Mouse (Mus musculus) v-Abl transformed pro-B cells (cell line): ENCODE measurements around the gene Omp.
"Not testable (repeated sequence)": the region's sequence is repeated elsewhere in the genome, so short reads cannot be mapped to it uniquely, and the experiment has no call there.

Experiments
- in situ Hi-C, 2 experiments: fragments of 400-800 bp; cut with MboI; formaldehyde crosslinking; loops; one replicate each; pipeline ENCODE4 v1.15.1; 2025; ENCODE audit not compliant: unreplicated experiment in 2 of 2

Omp gene

GRCm38 (mm10) chr7:98145402-98145801, at the start of gene Omp:
Gene Omp, minus strand, starts transcription at chr7:98145502.
- in situ Hi-C loops = no loop called here

DNA sequence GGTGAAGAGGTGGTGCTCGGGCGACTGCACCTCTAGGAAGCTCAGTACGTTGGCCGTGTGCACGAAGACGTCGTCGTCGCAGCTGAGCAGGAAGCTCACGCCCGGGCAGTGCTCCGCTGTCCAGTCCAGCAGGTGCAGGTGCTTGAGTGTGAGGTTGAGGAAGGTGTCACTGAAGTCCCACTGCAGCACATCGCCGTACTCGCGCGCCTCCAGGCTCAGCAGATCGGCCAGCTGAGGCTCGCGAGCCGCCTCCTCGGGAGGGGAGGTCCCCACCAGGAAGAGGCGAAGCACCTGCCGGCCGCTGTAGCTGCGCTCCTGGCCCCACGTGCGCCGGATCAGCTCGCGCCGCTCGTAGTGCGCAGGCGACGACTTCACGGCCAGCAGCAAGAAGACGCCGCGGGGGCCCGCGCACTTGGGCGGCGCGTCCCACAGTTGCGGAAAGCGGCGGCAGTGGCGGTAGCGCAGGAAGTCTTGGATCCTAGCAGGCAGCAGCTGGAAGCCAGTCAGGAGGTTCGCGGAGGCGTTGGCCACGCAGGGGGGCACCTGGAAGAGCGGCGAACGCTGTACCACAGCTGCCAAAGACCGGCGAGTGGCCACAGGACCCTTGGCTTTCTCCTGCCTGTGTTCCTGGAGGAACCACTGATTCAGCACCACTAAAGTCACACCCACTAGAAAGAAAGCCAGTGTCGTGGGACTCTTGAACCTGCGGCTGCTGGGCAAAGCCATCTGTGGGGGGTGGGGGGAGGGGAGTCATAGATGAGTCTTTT, 48.9 kb upstream of the Omp start:
- in situ Hi-C loops = loop anchor here (5.0 to 10.0 kb wide), 4 partner anchors 42 to 449 kb away; no protein-coding TSS in a partner anchor

DNA sequence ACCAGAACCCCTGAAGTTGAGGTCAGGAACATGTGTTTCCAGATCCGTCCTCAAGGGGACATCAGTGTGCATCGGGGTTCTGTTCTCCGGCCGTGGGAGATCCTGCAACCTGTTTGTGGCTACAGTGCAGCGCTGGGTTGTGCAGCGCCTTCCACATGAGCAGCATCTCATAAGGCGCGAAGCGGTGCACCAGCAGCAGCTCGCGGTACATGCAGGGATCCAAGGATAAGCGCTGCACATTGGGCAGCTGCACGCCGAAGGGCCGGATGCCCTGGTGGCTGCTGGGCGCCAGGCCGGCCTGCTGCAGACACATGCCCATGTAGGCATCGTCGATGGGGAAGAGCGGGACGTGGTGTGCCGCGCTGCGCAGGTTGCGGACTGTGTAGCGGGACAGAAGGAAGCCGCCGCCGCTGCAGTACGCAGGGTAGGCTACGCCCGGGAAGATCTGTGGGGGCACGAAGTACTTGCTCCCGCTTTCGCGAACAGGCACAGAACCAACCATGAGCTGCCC, 48.3 kb upstream of the Omp start:
- in situ Hi-C loops = loop anchor here (5.0 to 10.0 kb wide), 4 partner anchors 41 to 449 kb away; no protein-coding TSS in a partner anchor

DNA sequence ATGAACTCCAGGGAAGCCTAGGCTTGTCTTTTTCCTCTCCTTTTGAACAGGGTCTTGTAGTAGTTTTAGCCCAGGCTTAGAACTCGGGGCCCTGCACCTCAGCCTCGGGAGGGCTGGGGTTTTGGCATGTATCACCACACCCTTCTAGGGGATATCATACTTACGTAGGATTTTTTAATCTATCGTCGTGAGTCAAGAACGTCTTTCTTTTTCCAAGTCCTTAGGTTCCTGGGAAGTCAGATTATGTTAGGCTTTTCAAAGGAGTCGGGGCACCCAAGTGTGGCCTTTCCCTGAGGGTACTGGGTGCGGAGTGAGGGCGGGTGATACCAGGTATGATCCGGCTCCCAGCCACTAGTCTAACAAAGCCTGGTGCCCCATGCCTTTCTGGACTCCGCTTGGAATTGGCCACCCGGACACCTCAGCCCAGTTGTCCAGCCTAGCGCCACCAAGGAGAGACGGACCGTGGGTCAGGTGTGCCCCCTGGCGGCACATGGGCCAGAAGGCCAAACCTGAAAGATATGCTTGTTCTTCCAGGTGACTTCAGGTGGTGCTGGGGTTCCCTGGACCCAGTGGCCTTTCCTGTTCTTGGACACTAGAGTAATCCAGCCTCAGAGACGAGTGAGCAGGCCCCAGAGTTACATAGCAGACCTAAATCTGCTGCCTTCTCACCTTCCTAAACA, 46.4 kb upstream of the Omp start:
- in situ Hi-C loops = loop anchor here (5.0 to 10.0 kb wide), 4 partner anchors 39 to 447 kb away; no protein-coding TSS in a partner anchor

DNA sequence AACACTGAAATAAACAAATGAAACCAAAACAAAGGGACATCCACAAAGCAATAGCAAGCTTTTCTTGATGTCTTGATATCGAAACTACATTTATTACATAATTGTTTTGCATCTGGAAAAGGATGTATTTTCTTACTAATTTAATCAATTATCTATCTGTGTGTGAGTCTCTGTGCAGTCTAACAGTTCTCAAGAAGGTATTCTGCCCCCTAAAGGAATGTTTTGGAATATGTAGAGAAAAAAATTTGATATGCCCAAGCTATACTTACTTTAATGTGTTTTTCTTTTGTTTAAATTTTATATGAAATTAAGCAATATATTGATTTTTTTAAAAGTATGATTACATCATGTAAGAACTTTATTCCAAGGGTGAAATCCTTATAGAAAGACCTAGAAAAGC, 45.3 kb upstream of the Omp start:
- in situ Hi-C loops = loop anchor here (5.0 to 10.0 kb wide), 4 partner anchors 38 to 446 kb away; no protein-coding TSS in a partner anchor

- in situ Hi-C loops = loop anchor here (5.0 to 10.0 kb wide), 4 partner anchors 37 to 445 kb away; no protein-coding TSS in a partner anchor
These were observed 44.4 kb upstream of the Omp start for GRCm38 (mm10) chr7:98189745-98190144.

DNA sequence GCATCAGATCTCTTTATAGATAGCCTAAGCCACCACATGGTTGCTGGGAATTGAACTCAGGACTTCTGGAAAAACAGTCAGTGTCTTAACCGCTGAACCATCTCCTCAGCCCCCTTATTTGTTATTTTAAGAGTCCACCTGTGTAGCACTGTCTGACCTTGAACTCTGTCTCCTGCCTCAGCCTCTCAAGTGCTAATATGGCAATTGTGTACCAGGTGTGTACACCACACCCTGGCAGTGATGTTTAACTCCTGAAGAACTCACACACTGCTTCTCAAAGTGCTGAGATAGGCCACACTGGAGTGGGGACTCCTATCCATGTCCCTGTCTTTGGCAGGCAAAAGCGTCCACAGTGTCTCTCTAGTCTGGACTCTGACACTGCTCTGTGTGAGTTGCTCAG, 43.4 kb upstream of the Omp start:
- in situ Hi-C loops = no loop called here

DNA sequence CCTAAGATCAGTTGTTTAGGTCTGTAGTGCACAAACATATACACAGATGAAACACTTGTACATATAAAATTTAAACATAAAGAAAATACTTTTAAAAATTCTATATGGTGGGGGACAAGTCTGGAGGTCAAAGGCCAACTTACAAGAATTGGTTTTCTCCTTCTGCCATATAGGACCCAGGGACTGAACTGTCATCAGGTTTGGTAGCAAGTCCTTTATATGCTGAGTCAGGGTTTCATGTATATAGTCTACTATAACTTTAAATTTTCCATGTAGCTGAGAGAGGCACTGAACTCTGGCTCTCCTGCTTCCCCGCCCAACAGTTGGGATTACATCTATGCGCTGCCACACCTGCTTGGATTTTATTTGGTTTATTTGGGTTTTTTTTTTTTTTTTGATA, 42.9 kb upstream of the Omp start:
- in situ Hi-C loops = no loop called here

DNA sequence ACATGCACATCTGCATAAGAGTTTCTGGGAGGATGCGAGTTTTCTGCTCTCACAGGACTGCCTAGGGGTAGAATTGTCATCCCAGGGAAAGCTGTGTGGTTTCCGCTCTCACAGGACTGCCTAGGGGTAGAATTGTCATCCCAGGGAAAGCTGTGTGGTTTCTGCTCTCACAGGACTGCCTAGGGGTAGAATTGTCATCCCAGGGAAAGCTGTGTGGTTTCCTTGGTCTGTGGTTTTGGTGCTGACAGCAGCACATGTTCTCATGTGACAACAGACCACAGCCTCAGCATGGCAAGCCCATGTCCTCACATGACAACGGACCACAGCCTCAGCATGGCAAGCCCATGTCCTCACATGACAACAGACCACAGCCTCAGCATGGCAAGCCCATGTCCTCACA, 42.0 kb upstream of the Omp start:
- in situ Hi-C loops = not testable (repeated sequence)

- in situ Hi-C loops = no loop called here
These were observed 41.3 kb upstream of the Omp start for GRCm38 (mm10) chr7:98186637-98187036.

DNA sequence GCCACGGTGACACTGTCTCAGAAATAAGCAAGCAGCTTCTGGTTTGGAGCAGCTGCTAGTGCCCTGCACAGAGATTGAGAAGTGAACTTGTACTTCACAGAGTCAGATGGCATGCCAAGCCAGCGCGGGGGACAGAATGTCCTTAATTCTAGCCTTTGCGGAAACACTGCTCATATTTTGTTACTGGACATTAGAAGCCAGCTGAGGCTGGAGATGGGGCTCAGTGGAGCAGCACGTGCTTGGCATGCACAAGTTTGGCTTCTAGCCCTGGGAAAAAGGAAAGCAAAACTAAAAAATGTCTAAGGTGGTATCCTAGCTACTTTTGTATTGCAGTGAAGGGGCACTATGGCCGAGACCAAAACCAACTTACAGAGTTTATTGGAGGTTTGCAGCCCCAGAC, 40.0 kb upstream of the Omp start:
- in situ Hi-C loops = no loop called here

GRCm38 (mm10) chr7:98178560-98179231, 33.4 kb upstream of the Omp start:
- in situ Hi-C loops = no loop called here

- in situ Hi-C loops = no loop called here
These were observed 32.7 kb upstream of the Omp start, which contains the start of gene Capn5 for GRCm38 (mm10) chr7:98177929-98178559. Gene Capn5, minus strand, starts transcription at chr7:98178274.

DNA sequence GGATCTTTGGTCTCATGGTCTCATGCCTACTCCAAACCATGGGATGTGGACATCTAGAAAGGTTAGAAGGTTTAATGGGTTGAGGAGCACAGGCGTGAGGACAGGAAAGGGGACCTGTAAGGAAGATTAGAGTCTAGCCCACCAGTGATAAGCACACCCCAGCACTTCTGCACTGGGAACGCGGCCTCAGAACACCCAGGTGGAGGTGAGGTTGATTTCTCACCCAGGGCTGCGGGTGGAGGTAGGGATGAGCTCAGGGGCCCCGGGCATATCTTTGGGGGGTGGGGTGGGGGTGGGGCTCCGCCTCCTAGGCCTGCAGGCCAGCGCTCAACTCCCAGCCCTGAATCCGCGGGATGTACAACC, 32.2 kb upstream of the Omp start:
- in situ Hi-C loops = no loop called here

DNA sequence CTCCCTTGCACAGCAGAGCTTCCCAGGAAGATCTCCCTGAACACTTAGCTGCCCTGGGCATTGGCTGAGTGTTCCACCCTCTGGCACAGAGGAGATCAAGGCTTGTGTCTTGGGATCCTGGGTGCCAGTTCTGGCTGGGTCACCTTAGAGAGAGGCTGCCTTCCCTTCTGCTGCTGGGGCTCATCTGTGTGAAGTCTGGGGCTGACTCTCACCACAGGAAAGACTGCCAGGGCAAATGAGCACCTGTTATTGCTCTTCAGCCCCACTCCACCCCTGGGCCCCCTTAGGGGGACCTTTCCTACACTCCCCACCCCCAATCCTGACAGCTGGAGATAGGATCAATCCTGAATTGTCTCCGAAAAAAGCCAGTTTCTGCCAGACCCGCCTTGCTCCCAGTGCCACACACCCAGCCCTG, 31.8 kb upstream of the Omp start:
- in situ Hi-C loops = no loop called here

DNA sequence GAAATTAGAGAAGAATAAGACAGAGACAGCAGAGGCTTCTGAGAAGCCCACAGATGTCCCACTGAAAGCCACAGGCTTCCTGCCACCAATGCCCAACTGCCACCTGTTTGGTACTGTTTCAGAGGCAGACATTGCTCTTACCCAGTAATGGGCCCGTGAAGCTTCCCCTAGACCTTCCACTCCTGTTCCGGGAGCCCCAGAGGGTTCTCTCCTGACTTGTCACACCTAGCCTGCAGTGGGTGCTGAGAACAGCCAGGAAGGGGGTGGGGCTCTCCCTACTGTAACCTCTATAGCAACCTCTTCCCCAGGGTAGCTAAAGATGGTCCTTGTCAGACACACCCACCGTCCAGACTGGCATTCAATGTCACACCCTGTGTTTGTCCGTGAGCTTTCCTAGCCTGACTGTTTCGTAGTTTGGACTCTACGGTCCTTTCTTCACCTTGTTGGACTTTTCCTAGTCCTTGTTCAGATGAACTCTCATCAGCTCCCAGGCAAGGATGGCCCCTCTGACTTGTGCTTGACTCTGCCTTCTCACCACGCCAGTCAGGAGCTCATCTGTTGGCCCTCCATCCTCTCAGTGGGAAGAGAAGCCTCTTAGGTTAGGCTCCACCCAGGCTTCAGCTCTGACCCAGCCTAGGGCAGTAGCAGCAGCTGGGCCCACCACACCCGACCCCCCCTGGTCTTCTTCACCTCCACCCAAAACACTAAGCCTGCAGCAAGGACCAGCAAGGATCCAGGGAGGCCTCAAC, 31.2 kb upstream of the Omp start:
- in situ Hi-C loops = no loop called here

DNA sequence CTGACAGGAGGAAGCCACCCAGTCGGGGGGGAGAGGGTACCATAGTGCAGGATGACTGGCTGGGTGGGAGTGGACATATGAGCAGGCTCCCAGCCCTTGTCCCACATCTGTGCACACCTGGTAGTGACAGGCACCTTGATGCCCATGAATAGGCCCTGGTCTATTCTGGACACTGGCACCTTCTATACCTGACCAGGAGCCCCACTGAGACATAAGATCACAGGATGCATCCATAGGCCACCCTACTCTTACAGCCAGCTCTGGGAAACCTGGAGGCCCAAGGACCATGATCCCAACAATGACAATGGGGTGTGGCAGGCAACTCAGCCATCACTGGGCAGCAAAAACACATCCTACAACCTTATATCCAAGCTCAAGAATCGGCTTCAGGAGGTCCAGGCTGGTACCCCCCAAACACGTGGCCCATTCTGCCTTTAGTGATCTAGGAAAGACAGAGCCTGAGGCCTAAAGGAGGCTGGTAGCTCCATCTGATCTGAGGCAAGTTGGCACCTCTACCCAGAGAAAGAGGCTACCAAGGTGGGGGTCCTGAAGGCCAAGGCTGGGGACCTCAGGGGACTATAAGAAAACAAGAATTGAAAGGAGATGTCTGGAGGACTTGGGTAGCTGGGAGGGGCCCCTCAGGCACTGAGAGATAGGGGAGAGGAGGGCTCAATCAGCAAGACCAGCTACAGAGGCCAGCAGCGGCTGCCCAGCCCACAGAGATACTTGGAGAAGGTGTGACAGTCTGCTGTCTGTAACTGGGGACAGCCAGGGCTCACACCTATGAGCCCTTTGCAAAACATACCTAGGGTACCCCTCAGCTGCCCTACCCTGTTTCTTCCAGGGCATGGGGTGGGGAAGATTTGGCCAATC, 29.8 kb upstream of the Omp start:
- in situ Hi-C loops = loop anchor here in 1 of 2 experiments (25.0 kb wide), 1 partner anchor 437 kb away; no protein-coding TSS in a partner anchor

- in situ Hi-C loops = loop anchor here in 1 of 2 experiments (25.0 kb wide), 1 partner anchor 439 kb away; no protein-coding TSS in a partner anchor
These were observed 28.1 kb upstream of the Omp start for GRCm38 (mm10) chr7:98173408-98173807.

DNA sequence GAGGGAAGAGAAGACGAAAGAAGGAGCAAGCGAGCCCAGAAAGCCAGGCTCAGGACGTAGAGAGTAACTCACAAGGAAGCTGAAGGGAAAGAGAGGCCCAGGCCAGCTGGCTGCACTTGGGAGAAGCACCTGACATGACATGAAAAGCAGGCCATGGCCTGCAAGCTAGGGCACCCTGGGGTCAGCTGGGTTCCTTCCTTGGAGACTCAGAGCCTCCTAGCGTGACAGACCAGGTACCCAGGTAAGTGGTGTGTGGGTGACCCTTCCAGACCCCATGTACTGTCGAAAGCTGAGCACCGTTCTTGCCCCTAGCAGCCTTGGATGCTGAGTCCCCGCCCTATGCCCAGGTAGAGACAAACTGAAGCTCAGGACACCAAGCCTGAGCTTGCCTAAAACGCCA, 27.4 kb upstream of the Omp start:
- in situ Hi-C loops = loop anchor here in 1 of 2 experiments (25.0 kb wide), 1 partner anchor 440 kb away; no protein-coding TSS in a partner anchor
